Mouse (Mus musculus): ENCODE data around the gene Hectd2. TPM values are rescaled to one million over a fixed set of nuclear protein-coding genes. Genes with fewer than 3 reads are reported as not detected.
A peak's percentile ranks its signal among the peaks of the same experiment; 100 is the strongest.

Gene Hectd2
- polyA plus RNA-seq, 1 experiment from 2014 or later: 0.48 TPM

GRCm38 (mm10) chr19:36534011-36534765 lies 20.3 kb upstream of the Hectd2 start:
- ATAC-seq (ENCODE audit: low read depth): no peak
- no peak overlapping the region for H3K9ac ChIP-seq (ENCODE audit: low read depth, low read length)

GRCm38 (mm10) chr19:36534766-36535140 lies 19.7 kb upstream of the Hectd2 start:
- no peaks in the 10 kb centered on the region for H3K27me3 ChIP-seq (ENCODE audit: control insufficient read depth, insufficient read depth, low read depth, low read length)
- 54% methylated on average over 8 of the region's 8 CpGs for WGBS (ENCODE audit: insufficient replicate concordance)
- no peak overlapping the region for H3K27ac ChIP-seq (ENCODE audit: low read length)
- H3K4me3 ChIP-seq (ENCODE audit: low read depth, low read length): no peak overlapping the region
- H3K9ac ChIP-seq (ENCODE audit: low read depth, low read length): no peak overlapping the region
- no peaks in the 10 kb centered on the region for H3K9me3 ChIP-seq (replicated peaks; ENCODE audit: control insufficient read depth, low read length)
- H3K4me2 ChIP-seq (ENCODE audit: low read depth, low read length): no peak overlapping the region
- no peak for ATAC-seq (ENCODE audit: low read depth)
- H3K36me3 ChIP-seq (ENCODE audit: control insufficient read depth, insufficient read depth): no peaks in the 10 kb centered on the region
- H3K4me1 ChIP-seq (ENCODE audit: control insufficient read depth, low read depth, low read length): no peaks in the 10 kb centered on the region; the same call in 1 of the 2 replicates

More at GRCm38 (mm10) chr19:36534011-36534765, 20.3 kb upstream of the Hectd2 start:
- 15% methylated on average over 17 of the region's 17 CpGs for WGBS (ENCODE audit: insufficient replicate concordance)
- H3K27ac ChIP-seq (ENCODE audit: low read length): no peak overlapping the region
- H3K36me3 ChIP-seq (ENCODE audit: control insufficient read depth, insufficient read depth): no peaks in the 10 kb centered on the region
- H3K4me3 ChIP-seq (ENCODE audit: low read depth, low read length): no peak overlapping the region
- H3K27me3 ChIP-seq (ENCODE audit: control insufficient read depth, insufficient read depth, low read depth, low read length): no peaks in the 10 kb centered on the region
- no peak overlapping the region for H3K4me2 ChIP-seq (ENCODE audit: low read depth, low read length)
- H3K9me3 ChIP-seq (replicated peaks; ENCODE audit: control insufficient read depth, low read length): no peaks in the 10 kb centered on the region
- no peaks in the 10 kb centered on the region; the same call in 1 of the 2 replicates for H3K4me1 ChIP-seq (ENCODE audit: control insufficient read depth, low read depth, low read length)

- H3K36me3 ChIP-seq (ENCODE audit: control insufficient read depth, insufficient read depth): no peaks in the 10 kb centered on the region
- no peak overlapping the region for H3K9ac ChIP-seq (ENCODE audit: low read depth, low read length)
- no peak overlapping the region for H3K4me2 ChIP-seq (ENCODE audit: low read depth, low read length)
- H3K27me3 ChIP-seq (ENCODE audit: control insufficient read depth, insufficient read depth, low read depth, low read length): no peaks in the 10 kb centered on the region
- no peaks in the 10 kb centered on the region for H3K9me3 ChIP-seq (replicated peaks; ENCODE audit: control insufficient read depth, low read length)
- ATAC-seq (ENCODE audit: low read depth): no peak
- no peak overlapping the region for H3K4me3 ChIP-seq (ENCODE audit: low read depth, low read length)
- H3K27ac ChIP-seq (ENCODE audit: low read length): no peak overlapping the region
- H3K4me1 ChIP-seq (ENCODE audit: control insufficient read depth, low read depth, low read length): no peaks in the 10 kb centered on the region; the same call in 1 of the 2 replicates
- WGBS (ENCODE audit: insufficient replicate concordance): 54% methylated on average over 2 of the region's 2 CpGs
Observed at GRCm38 (mm10) chr19:36535186-36535585, 19.3 kb upstream of the Hectd2 start.

- no peak overlapping the region for H3K9ac ChIP-seq (ENCODE audit: low read depth, low read length)
- H3K4me2 ChIP-seq (ENCODE audit: low read depth, low read length): no peak overlapping the region
- H3K4me1 ChIP-seq (ENCODE audit: control insufficient read depth, low read depth, low read length): no peaks in the 10 kb centered on the region; the same call in 1 of the 2 replicates
- no peaks in the 10 kb centered on the region for H3K27me3 ChIP-seq (ENCODE audit: control insufficient read depth, insufficient read depth, low read depth, low read length)
- 43% methylated on average over 6 of the region's 6 CpGs for WGBS (ENCODE audit: insufficient replicate concordance)
- no peak overlapping the region for H3K27ac ChIP-seq (ENCODE audit: low read length)
- no peak for ATAC-seq (ENCODE audit: low read depth)
- no peak overlapping the region for H3K4me3 ChIP-seq (ENCODE audit: low read depth, low read length)
- no peaks in the 10 kb centered on the region for H3K9me3 ChIP-seq (replicated peaks; ENCODE audit: control insufficient read depth, low read length)
- H3K36me3 ChIP-seq (ENCODE audit: control insufficient read depth, insufficient read depth): no peaks in the 10 kb centered on the region
Observed at GRCm38 (mm10) chr19:36535878-36536277, 18.6 kb upstream of the Hectd2 start.

- H3K36me3 ChIP-seq (ENCODE audit: control insufficient read depth, insufficient read depth): no peaks in the 10 kb centered on the region
- ATAC-seq (ENCODE audit: low read depth): no peak
- H3K9ac ChIP-seq (ENCODE audit: low read depth, low read length): no peak overlapping the region
- H3K4me3 ChIP-seq (ENCODE audit: low read depth, low read length): no peak overlapping the region
- H3K27me3 ChIP-seq (ENCODE audit: control insufficient read depth, insufficient read depth, low read depth, low read length): no peaks in the 10 kb centered on the region
- no peaks in the 10 kb centered on the region for H3K9me3 ChIP-seq (replicated peaks; ENCODE audit: control insufficient read depth, low read length)
- no peak overlapping the region for H3K27ac ChIP-seq (ENCODE audit: low read length)
- no peak overlapping the region for H3K4me2 ChIP-seq (ENCODE audit: low read depth, low read length)
- 76% methylated on average over 11 of the region's 11 CpGs for WGBS (ENCODE audit: insufficient replicate concordance)
- H3K4me1 ChIP-seq (ENCODE audit: control insufficient read depth, low read depth, low read length): no peaks in the 10 kb centered on the region; the same call in 1 of the 2 replicates
Observed at GRCm38 (mm10) chr19:36536929-36537328, 17.5 kb upstream of the Hectd2 start.

- WGBS (ENCODE audit: insufficient replicate concordance): 5% methylated on average over 4 of the region's 4 CpGs
Observed at GRCm38 (mm10) chr19:36538528-36538927, 15.9 kb upstream of the Hectd2 start.

GRCm38 (mm10) chr19:36539311-36539710 lies 15.1 kb upstream of the Hectd2 start:
- 79% methylated on average over 2 of the region's 2 CpGs for WGBS (ENCODE audit: insufficient replicate concordance)
- no peaks in the 10 kb centered on the region; the same call in 1 of the 2 replicates for H3K4me1 ChIP-seq (ENCODE audit: control insufficient read depth, low read depth, low read length)
- ATAC-seq (ENCODE audit: low read depth): no peak
- H3K9me3 ChIP-seq (replicated peaks; ENCODE audit: control insufficient read depth, low read length): no peaks in the 10 kb centered on the region
- no peak overlapping the region for H3K9ac ChIP-seq (ENCODE audit: low read depth, low read length)
- no peak overlapping the region for H3K4me3 ChIP-seq (ENCODE audit: low read depth, low read length)
- no peak overlapping the region for H3K27ac ChIP-seq (ENCODE audit: low read length)
- H3K36me3 ChIP-seq (ENCODE audit: control insufficient read depth, insufficient read depth): no peaks in the 10 kb centered on the region
- H3K4me2 ChIP-seq (ENCODE audit: low read depth, low read length): no peak overlapping the region
- no peaks in the 10 kb centered on the region for H3K27me3 ChIP-seq (ENCODE audit: control insufficient read depth, insufficient read depth, low read depth, low read length)

More at GRCm38 (mm10) chr19:36538528-36538927, 15.9 kb upstream of the Hectd2 start:
- H3K36me3 ChIP-seq (ENCODE audit: control insufficient read depth, insufficient read depth): no peaks in the 10 kb centered on the region
- ATAC-seq (ENCODE audit: low read depth): peak; percentile 21; the same call in 1 of the 2 replicates
- H3K27ac ChIP-seq (ENCODE audit: low read length): no peak overlapping the region
- no peaks in the 10 kb centered on the region; the same call in 1 of the 2 replicates for H3K4me1 ChIP-seq (ENCODE audit: control insufficient read depth, low read depth, low read length)
- H3K9ac ChIP-seq (ENCODE audit: low read depth, low read length): no peak overlapping the region
- H3K9me3 ChIP-seq (replicated peaks; ENCODE audit: control insufficient read depth, low read length): no peaks in the 10 kb centered on the region
- H3K4me3 ChIP-seq (ENCODE audit: low read depth, low read length): no peak overlapping the region
- no peaks in the 10 kb centered on the region for H3K27me3 ChIP-seq (ENCODE audit: control insufficient read depth, insufficient read depth, low read depth, low read length)
- no peak overlapping the region for H3K4me2 ChIP-seq (ENCODE audit: low read depth, low read length)

- H3K9me3 ChIP-seq (replicated peaks; ENCODE audit: control insufficient read depth, low read length): no peaks in the 10 kb centered on the region
- H3K27me3 ChIP-seq (ENCODE audit: control insufficient read depth, insufficient read depth, low read depth, low read length): no peaks in the 10 kb centered on the region
- H3K4me1 ChIP-seq (ENCODE audit: control insufficient read depth, low read depth, low read length): no peaks in the 10 kb centered on the region
- no peak overlapping the region for H3K4me2 ChIP-seq (ENCODE audit: low read depth, low read length)
- H3K9ac ChIP-seq (ENCODE audit: low read depth, low read length): no peak overlapping the region
- no peaks in the 10 kb centered on the region for H3K36me3 ChIP-seq (ENCODE audit: control insufficient read depth, insufficient read depth)
- no peak overlapping the region for H3K4me3 ChIP-seq (ENCODE audit: low read depth, low read length)
- ATAC-seq (ENCODE audit: low read depth): no peak
- no peak overlapping the region for H3K27ac ChIP-seq (ENCODE audit: low read length)
- 42% methylated on average over 10 of the region's 10 CpGs for WGBS (ENCODE audit: insufficient replicate concordance)
Observed at GRCm38 (mm10) chr19:36540012-36540606, 14.3 kb upstream of the Hectd2 start.

GRCm38 (mm10) chr19:36540776-36541175 lies 13.7 kb upstream of the Hectd2 start:
- H3K9ac ChIP-seq (ENCODE audit: low read depth, low read length): no peak overlapping the region
- H3K36me3 ChIP-seq (ENCODE audit: control insufficient read depth, insufficient read depth): no peaks in the 10 kb centered on the region
- 62% methylated on average over 7 of the region's 7 CpGs for WGBS (ENCODE audit: insufficient replicate concordance)
- H3K4me1 ChIP-seq (ENCODE audit: control insufficient read depth, low read depth, low read length): no peaks in the 10 kb centered on the region
- ATAC-seq (ENCODE audit: low read depth): no peak
- H3K4me2 ChIP-seq (ENCODE audit: low read depth, low read length): no peak overlapping the region
- no peak overlapping the region for H3K27ac ChIP-seq (ENCODE audit: low read length)
- no peaks in the 10 kb centered on the region for H3K27me3 ChIP-seq (ENCODE audit: control insufficient read depth, insufficient read depth, low read depth, low read length)
- H3K4me3 ChIP-seq (ENCODE audit: low read depth, low read length): no peak overlapping the region
- no peaks in the 10 kb centered on the region for H3K9me3 ChIP-seq (replicated peaks; ENCODE audit: control insufficient read depth, low read length)

All from liver, embryonic 16.5 days (tissue).